Mouse (Mus musculus): ENCODE data around the gene Ephb1.

Ephb1 gene

GRCm38 (mm10) chr9:102243296-102243695 lies 111.2 kb downstream of the Ephb1 start:
- no peak for DNase-seq (ENCODE audit: low read depth)

- no peak for DNase-seq (ENCODE audit: low read depth)
These were observed 112.9 kb downstream of the Ephb1 start for GRCm38 (mm10) chr9:102241546-102241945.

GRCm38 (mm10) chr9:102240215-102240614 lies 114.3 kb downstream of the Ephb1 start:
- DNase-seq (ENCODE audit: low read depth): no peak

- no peak for DNase-seq (ENCODE audit: low read depth)
These were observed 119.0 kb downstream of the Ephb1 start for GRCm38 (mm10) chr9:102235444-102235951.

GRCm38 (mm10) chr9:102231248-102231647 lies 123.2 kb downstream of the Ephb1 start:
- no peak for DNase-seq (ENCODE audit: low read depth)

GRCm38 (mm10) chr9:102216746-102217566 lies 137.5 kb downstream of the Ephb1 start:
- DNase-seq (ENCODE audit: low read depth): no peak

DNA sequence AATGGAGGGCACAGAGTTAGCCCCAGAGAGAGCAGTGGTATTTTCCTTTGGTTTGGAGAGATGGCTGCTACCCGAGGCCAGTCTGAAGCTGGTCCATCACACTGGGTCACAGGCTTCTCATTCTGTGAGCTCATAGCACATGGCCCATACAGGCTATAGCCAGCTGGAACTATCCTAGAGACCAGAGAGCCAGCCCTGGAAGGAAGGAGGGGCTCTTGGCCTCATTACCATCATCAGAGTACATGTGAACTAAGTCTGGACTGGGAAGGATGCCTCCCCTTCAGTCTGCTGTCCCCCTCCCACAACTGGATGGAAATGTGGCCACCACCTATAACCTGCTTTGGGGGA lies 142.5 kb downstream of the Ephb1 start:
- DNase-seq (ENCODE audit: low read depth): no peak

- no peak for DNase-seq (ENCODE audit: low read depth)
These were observed 143.0 kb downstream of the Ephb1 start for GRCm38 (mm10) chr9:102211296-102212035.

DNA sequence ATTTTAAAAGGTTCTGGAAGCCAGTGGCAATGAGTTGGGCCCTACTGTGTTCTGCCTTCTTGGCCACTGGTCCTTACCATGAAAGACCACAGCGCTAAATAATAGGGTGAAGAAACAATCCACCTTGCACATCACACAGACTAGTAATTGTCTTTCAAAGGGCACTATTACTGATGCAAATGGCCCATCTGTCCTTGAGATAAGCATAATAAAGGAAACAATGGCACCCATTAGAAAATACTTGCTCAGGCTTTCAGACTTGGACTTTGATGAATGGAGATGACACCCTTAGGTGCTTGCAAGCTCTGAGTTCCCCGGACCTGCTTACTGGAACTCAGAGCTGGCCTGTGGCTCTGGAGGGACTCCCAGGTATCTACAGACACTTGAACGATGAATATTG lies 149.0 kb downstream of the Ephb1 start:
- DNase-seq (ENCODE audit: low read depth): no peak

GRCm38 (mm10) chr9:102201867-102202266 lies 152.6 kb downstream of the Ephb1 start:
- DNase-seq (ENCODE audit: low read depth): no peak

DNA sequence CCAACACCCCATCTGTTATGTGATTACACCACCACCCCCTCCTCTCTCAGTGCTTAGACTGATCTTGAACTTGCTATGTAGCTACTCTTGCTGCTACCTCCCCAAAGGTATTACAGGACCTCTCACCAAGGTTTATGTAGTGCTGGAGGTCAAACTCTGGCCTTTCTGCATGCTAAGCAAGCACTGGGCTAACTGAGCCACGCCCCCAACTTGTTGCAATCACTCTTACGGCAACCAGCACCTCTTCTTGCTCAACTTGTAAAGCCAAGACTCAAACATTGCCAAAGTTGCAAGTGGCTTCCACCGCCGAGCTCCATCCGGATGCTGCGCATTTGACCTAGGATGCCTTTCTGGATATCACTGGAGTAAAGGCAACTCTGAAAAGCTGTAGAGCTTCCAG lies 157.6 kb downstream of the Ephb1 start:
- DNase-seq (ENCODE audit: low read depth): no peak

DNA sequence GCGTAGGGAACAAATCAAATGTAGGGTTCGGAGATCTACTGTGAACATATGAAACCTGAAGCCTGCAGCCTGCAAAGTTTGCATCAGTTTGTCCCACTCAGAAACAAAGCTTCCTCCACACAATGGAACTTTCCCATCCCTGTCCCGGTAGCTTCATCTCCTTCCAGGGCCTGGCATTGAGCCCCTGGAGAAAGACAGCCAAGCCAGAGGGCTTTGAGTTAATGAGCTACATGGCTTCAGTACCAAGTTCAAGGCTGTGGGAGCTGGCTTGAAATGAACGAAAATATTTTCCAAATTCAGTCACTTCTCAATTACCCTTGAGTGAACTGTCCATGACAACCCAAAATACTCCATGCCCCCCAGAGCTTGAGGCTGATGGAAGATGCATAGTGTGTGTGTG lies 160.4 kb downstream of the Ephb1 start:
- no peak for DNase-seq (ENCODE audit: low read depth)

GRCm38 (mm10) chr9:102192724-102193685 lies 161.5 kb downstream of the Ephb1 start:
- DNase-seq (ENCODE audit: low read depth): no peak

GRCm38 (mm10) chr9:102190058-102190457 lies 164.4 kb downstream of the Ephb1 start:
- DNase-seq (ENCODE audit: low read depth): no peak

DNA sequence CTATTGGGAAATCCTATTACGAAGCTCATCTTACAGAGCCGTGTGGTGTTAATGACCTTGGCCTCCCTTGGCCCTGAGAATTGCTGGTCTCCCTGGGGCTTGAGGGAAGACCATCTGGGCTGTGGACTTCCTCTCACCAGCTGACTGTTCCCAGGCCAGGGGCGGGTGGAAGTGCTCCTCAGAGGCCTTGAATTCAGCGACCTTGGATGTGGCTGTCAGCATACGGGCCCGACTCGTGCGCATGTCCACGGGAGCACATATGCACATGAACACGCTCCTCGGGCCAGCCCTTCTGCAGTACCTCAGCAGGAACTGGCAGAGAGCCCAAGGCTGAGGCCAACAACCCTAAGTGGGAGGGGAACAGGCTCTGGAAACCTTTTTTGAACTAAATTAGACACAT lies 165.1 kb downstream of the Ephb1 start:
- no peak for DNase-seq (ENCODE audit: low read depth)

DNA sequence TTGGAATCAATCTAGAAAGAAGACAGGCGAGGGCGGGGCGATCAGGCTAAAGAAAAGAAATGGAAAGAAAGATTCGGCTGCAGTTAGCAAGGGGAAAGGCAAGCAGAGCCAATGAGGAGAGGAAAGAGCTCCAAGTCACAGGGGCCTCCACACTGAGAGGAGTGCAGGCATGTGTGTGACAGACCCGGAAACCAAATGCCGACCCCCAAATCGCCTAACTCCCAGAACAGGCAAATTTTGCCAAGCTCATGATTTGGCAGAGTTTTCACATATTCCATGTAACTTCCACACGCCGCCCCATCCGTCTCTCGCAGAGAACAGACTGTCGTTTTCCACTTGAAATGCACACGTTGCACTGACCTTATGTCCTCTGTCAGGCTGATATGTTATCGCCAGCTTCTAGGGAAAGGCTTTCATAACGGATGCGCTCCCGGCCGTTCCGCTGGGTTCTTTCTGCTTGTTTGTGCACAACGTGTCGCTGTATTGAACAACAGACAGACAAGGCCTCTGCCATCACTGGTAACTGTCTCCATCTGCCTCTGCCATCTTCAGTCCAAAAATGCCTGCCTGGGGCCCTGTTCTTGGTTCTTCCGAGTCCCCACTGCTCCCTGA lies 170.7 kb downstream of the Ephb1 start:
- DNase-seq (ENCODE audit: low read depth): no peak

DNA sequence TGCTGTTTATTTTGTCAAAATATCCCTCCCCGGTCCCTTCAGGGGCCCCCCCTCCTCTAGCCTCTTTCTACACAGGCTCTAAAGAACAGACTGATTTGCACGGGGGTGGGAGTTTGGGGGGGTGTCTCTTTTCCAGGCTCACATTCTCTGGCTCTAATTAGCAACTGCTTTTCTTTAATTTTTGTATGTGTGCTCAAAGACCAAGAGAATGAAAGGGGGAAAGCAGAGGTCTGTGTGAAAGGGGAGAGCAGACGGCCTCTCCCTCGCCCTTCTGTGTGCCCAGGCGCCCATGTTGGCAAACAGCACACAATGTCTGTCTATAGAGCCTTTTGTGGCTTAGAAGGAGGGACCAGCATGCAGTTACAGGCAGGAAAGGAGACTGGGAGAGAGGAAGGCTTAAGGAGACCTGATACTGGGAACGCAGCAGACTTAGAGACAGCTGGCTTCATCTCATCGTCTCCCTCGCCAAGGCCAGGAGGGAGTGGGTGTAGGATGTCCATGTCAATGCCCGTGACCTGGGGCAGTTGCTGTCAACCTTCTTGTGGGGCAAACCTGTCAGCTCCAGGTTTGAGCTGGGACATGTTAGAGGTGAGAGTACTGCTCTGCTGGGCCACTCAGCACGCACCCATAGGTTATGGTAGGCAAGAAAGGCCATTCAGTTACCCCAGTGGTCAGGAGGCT lies 172.5 kb downstream of the Ephb1 start:
- no peak for DNase-seq (ENCODE audit: low read depth)

DNA sequence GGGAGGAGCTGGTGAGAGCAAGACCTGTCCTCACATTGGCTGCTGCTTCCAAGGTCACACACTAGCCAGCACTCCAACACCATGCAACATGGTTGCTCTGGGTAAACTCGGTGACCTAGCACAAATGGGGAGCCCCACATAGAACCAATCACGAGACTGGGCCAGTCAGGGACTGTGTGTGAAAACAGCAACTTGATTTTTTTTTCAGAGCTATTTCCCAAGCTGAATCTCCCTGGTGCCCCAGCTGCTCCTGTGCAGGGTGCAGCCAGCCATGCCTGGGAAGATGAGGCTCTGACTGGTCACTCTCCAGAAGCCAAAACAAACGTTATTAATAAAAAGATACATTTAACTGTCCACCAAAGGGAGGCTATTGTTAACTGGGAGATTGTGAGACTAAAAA lies 173.2 kb downstream of the Ephb1 start:
- no peak for DNase-seq (ENCODE audit: low read depth)

- DNase-seq (ENCODE audit: low read depth): no peak
These were observed 174.0 kb downstream of the Ephb1 start for GRCm38 (mm10) chr9:102180486-102180885.

- DNase-seq (ENCODE audit: low read depth): no peak
These were observed 174.4 kb downstream of the Ephb1 start for GRCm38 (mm10) chr9:102180070-102180469.

- no peak for DNase-seq (ENCODE audit: low read depth)
These were observed 184.8 kb downstream of the Ephb1 start for GRCm38 (mm10) chr9:102169706-102170105.

All from NIH3T3 (cell line).